Mouse (Mus musculus) frontal cortex, postnatal 10 days (tissue): ENCODE data around the gene Prss8.
"Not testable (repeated sequence)": the region's sequence is repeated elsewhere in the genome, so short reads cannot be mapped to it uniquely, and the experiment has no call there.

Source experiments
- DNase-seq, 2 experiments: peaks; one replicate each; pipeline ENCODE4 v3.0.0; 2022; ENCODE audit warnings: low spot score in 2 of 2, mixed read lengths in 1 of 2

The Prss8 gene

DNA sequence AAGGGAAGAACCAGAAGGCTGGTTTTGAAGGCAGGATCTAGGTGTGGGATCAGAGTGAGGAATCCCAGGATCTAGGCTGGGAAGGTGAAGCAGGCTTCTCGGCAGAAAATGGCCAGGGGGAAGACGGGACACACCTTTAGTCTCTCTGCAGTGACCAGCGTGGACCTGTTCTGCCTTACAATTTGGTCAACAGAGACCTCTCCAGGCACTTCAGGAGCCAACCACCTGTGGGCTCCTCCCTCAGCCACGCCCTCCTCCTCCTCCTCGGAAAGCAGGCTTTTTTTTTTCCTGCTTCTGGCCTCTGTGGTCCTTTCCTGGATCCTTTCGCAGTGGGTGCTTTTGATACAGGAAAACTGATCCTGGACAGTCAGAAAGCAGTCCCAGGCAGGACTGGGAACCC, at the start of gene Prss8:
TSS of gene Prss8 (minus strand) at position 182 of the 400 bp plus-strand sequence.
- DNase-seq = no peak

DNA sequence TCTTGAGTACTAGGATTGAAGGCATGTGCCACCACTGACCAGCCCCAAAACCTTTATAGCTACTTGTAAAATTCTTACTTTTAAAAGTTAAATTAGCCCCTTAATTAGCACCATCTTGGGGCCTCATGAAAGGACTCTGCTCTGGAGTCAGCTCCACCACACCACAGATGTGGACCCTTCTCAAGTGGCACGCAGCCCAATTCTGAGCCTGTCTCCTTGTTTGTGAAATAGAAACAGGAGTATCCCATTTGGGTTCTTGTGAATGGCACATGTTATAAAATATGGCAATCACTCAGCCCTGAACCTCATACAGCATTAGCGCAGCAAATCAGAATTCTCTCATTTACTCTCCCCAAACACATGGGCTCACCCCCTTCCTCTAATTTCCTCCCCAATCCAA, 49.0 kb upstream of the Prss8 start:
- DNase-seq = no peak

DNA sequence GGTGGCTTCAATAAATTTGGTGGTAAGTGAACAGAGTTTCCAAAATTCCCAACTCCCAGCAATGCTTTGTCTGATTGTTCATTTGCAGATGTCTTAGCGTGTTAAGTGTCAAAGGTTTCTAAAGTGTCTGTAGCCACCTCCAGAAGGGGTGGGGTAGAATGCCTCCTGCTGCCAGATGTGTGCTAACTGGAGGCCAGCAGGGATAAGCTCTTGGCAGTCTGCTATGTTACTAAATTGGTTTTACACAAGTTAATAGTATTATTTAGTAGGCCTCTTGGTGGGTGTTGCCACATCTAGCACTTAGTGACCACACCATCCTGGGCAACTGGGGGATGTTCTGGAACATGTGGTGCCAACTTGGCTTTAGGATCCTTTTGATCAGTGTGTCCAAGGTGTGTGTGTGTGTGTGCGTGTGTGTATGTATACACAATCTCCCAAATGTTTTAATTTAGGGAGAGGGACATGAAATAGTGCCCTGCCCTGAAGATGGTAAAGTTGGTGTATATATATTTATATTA, 44.6 kb upstream of the Prss8 start:
- no peak for DNase-seq

DNA sequence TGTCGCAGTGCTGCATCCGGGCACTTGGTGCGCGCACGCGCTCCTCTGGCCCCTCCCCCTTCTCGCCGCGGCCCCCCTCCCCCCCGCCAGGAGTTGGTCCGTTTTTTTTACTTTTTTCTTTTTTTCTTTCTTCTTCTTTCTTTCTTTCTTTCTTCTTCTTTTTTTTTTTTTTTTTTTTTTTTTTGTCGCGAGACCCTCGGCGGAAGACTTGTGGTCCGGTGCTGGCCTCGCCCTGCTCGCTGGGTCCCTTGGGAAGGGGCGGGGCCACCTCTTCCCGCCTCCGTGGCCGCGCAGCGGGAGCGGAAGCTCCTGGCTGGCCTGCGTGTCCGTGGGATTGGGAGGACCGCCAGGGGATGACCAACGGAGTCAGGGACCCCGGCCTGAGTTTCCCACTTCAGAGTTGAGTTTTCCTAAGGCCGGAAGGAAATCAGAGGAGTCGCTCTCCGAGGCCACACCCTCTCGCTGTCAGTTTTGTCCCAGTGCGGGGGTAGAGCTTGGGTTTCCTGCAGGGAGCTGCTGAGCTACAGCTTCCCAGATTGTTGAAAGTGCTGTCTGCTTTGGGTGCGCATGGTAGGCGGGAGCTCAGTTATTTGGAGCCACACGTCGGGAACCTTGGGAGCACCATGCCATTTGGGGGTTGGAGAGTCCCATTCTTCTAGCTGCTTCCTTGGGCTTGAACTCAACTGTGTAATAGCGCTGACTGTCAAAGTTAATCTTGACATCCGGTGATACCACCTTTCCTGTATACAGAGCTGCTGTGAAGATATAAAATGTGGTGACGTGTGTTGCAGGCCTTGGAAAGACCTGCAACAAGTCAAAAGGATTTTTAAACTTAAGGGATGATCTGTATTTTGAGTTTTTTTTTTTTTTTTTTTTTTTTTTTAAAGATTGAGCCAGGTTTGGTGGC, 38.3 kb upstream of the Prss8 start:
- DNase-seq = peak; percentile 67 to 70

DNA sequence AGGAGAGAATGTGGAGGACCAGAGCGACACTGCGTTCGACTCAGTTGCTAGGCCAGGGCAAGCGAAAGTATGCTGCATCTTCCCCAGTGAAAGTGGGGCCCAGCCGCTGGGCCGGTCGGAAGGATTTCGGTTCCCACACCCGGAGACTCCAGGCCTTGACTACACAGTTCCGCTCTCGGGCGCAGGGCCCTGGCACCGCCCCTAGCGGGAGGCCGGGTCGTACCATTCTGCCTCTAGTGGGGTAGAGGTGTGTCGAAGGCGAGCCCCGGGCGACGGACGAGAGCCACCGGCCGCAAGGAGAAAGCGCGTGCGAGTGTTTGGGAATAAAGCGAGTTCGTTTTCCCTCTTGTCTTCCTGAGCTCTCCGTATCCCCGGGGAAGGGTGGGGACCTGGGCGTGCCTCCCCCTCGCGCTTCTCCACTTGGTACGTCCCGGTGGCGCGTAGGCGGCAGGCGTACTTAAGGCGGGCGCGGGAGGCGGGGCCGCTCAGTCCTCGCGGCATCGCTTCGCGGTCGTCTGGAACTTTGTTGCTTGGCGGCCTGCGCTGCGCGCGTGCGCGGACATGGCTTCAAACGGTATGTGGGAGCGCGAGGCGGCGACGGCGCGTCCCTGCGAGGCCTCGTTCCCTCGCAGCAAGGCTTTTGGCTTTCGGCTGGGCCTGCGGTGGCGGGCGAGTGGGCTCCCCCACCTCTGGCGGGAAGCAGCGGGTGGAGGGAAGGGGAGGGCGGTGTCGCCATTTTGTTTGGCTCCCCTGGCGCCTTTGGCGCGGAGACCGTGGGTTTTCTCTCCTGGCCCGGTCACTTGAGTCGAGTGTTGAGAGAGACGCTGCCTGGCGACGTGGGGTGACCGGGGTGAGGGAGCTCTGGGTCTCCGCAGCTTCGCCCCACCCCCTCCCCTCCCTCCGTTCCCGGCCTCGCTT, 37.4 kb upstream of the Prss8 start, which contains the start of gene Fus:
TSS of gene Fus (plus strand) at position 454 of the 918 bp plus-strand sequence.
- peak; percentile 91 to 94 for DNase-seq

DNA sequence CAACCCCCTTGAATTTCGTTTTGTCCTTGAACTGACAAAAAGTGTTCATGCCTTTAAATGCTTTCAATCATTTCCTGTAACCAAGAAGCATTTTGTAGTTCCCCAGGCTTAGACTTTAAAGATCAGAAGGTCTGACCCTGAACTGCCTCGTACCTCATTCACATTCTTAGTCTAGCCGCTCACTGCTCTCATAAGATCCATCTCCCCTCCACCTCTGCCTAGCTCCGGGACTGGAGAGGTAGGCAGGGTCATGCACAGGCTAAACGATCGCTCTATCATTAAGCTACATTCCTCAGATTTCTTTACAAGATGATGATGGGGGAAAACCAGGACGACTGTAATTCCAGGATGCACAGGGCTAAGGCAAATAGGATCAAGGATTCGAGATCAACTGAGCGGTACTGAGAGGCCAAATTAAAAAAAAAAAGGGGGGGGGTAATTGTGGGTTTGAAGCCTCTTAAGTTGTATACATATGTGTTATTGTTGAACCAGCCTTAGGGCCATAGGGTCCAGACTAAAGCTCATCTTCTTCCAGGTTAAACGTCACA, 36.5 kb upstream of the Prss8 start:
- no peak for DNase-seq

DNA sequence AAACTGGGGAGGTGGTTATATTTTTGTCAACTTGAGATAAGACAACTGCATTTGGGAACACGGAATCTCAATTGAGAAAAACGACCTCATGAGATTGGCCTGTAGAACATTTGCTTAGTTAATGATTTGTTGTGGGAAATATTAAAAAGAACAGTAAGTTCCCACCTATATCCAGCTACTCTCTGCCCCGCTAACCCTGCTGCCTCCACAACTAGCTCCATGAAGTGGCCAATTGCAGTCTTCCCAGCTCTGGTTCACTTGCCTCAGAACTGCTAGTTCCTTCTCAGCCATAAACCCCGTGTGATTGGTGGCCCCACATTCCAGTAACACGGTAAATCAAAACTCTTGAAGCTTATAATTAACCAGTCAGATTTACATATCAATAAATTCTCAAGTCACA, 29.5 kb upstream of the Prss8 start:
- no peak for DNase-seq

DNA sequence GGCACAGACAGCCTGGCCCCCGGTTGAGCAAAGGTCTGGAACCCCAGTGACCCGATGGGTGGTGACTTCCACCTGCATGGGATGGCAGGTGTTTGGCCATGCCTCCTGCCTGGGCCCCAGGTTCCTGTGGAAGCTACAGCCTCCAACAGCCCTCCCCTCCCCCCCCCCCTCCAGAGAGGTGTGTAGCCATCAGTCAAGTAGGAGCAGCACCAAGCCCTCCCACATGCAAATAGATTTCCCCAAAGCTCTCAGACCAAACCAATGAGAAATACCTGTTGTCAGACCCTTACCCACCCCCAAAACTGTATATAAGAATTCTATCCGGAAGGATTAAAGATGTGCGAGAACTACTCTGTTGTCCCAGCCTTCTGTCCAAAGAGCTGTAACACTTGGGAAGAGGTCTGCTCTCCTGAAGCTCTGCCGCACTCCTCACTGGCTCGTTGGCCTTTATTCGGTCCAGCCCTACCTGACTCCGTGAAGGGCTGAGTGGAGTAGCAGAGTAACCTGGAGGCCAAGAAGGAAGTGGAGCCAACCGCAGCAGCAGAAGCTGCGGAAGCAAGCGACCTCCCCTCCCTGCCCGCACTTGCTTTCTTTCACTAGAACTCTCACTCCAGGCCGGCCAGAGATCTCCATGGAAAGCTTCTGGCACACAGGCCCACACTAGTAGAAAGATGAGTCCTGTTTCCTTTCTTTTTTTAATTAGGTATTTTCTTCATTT, 23.1 kb upstream of the Prss8 start:
- DNase-seq = no peak

DNA sequence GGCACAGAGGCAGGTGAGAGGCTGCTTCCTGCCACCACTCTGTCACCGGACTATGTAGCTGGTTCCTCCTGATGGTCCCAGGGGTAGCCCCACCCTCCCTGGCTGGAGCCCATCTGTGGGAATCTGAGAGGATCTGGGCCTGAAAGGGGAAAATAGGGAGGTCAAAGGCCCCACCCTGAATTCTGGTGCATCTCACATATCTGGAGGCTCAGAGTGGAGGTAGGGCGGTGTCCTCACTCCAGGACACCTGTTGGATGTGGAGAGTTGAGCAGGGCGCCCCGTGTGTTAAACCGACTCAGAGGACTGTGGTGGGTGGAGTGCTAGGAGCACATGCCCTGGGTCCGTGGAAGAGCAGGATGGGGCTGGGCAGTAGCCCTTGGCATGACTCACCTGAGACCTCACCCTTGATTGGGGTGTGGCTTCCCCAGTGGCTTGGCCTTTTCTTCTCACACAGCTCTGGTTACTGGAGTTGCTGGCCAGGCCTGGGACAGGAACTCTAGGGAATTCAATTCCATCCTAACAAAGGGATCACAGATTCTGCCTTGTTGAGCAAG, 16.6 kb upstream of the Prss8 start, which contains the start of gene Prss36:
TSS of gene Prss36 (minus strand) at position 256 of the 554 bp plus-strand sequence.
- DNase-seq = no peak

DNA sequence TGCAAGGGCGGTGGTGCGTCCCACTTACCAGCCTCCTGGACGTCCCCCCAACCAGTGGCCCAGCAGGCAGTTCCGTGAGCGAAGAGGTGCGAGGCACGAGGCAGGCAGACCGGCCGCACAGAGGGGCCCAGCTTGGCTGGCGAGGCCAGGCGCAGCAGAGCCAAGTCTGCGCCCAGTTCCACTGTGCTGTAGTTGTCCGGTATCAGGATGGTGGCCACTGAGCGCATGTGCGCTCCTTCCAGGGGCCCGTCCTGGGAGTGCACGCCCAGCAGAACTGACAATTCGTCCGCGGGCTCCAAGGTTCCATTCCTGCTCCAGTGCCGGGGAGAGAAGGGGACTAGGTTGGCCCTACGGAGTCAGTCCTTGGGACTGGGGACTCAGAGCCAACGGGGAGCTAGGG, 14.7 kb upstream of the Prss8 start:
- DNase-seq = no peak

DNA sequence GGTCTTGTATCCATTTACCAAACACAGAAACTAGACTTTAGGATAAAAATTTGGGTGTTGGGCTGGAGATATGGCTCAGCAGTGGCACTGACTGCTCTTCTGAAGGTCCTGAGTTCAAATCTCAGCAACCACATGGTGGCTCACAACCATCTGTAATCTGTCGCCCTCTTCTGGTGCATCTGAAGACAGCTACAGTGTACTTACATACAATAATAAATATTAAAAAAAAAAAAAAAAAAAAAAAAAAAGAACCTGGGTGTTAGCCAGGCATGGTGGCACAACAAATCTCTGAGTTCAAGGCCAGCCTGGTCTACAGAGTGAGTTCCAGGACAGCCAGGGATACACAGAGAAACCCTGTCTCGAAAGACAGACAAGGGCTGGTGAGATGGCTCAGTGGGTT, 12.2 kb upstream of the Prss8 start:
- DNase-seq = not testable (repeated sequence)

DNA sequence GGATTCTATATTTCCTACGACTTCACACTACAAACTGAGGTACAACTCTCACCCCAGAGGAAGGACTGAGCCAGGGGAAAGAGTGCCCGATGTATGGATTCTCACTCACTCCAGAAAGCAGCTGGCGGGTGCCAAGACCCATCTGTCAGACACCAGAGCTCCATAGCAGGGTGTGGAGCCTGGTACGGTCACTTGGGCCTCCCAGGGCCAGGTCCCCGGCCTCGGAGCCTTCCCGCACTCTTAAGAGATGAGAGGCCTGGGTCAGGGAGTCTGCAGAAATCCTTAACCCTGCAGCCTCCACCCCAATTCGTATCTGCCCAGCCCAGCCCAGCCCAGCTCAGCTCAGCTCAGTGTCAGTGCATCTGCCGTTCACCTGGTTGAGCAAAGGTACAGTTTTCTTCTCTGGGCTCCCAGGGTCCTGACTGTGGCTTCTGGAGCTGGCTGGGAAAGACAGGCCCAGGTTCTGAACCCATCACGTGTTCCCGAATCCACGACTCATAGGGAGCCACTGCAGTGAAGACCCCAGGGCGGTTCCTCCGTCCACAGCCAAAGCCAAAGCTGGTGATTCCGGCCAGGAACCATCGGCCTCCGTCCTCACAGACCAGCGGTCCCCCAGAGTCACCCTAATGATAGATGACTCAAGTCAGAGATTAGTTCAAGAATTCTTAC, 6.4 kb upstream of the Prss8 start:
- no peak for DNase-seq

DNA sequence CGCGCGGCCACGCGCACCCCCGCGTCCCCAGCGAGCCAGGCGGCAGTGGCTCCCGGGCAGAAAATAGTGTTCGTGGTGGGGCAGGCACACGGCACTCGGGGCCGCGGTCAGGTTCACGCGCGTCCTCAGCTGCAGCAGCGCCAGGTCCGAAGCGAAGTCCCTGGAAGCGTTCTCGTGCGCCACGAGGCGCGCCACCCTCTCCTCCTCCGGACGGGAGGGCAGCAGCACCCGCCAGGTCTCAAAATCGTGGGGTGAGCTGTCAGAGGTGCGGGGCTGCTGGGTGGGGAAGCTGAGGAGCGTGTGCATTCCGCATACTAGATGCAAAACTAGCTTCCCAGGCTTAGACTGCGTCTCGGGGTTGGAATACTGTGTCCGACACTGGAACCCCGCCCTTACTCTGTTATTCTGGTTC, 5.8 kb upstream of the Prss8 start:
- DNase-seq = no peak

DNA sequence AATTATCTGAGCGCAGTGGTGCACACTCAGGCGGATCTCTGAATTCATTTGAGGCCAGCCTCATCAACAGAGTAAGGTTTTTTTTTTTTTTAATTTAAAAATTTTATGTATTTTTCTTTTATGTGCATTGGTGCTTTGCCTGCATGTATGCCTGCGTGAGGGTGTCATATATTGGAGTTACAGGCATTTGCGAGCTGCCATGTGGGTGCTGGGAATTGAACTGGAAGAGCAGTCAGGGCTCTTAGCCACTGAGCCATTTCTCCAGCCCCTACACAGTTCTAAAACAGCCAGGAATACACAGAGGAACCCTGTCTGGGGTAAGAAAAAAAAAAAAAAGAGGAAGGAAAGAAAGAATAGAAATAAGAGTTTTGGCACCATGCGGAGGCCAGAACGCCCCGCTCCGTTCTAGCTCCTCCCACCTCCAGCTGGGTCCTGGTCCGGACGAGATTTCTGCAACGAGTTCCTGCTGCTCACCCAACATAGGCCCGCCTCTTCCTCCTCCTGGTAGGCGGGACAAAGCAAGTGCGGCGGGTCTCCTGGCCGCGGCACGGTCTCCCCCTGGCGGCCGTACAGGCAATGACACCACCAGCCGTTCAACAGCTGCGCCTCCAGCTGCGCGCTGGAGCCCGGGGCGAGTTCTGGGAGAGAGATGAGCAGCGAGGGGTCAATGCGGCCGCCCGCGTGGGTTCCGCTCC, 5.3 kb upstream of the Prss8 start:
- DNase-seq = peak; percentile 90 to 93

DNA sequence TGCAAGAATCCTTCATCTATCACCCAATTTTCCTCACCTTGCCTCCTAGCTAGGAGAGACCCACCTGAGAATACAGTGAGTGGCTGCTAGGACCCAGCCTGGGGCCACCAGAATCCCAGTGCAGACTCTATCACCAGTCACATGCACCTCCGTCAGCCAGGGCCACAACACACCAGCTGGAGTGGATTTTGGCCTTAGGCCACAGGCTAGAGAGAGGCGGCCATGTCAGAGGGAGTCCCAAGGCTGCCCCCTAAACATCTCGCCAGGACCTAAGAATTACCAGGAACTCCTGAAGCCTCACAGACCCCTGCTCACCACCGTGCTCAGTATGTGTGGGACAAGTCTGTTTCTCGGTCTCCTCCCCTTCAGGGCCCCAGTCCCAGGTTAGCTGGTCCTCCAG, 4.2 kb upstream of the Prss8 start:
- no peak for DNase-seq

DNA sequence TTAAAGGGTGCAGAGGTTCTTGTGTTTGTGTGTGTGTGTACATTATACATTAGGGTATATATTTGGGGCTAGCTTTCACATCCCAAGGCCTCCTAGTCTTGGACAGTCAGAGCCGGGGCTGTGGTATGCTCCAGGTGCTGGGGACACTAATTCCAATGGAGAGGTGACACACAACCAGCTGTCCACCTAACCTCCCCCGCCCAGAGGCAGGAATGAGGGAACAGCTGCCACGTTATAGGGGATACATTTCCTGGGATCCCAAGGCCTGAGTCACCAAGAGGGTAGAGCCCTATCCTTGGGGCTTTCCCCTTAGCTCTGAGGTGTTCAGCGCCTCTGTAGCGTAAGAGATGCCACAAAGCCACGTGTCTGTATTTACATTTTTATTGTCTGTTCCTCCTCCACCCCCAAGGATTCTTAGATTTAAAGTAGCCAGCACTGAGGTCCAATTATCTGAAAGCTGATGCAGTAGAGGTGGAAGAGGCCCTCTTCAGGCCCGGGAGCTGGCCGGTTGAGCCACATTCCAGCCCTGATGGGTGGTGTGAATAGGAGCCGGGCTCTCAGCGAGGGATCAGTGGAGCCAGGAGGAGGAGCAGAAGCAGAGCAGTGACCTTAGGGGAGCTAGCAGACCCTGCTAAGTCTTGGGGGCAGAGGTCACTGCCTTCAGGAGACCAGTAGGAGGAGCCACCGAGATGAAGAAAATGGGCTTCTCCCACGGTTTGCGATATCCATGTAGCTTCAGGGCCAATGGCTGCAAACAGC, 2.5 kb upstream of the Prss8 start:
- no peak for DNase-seq

DNA sequence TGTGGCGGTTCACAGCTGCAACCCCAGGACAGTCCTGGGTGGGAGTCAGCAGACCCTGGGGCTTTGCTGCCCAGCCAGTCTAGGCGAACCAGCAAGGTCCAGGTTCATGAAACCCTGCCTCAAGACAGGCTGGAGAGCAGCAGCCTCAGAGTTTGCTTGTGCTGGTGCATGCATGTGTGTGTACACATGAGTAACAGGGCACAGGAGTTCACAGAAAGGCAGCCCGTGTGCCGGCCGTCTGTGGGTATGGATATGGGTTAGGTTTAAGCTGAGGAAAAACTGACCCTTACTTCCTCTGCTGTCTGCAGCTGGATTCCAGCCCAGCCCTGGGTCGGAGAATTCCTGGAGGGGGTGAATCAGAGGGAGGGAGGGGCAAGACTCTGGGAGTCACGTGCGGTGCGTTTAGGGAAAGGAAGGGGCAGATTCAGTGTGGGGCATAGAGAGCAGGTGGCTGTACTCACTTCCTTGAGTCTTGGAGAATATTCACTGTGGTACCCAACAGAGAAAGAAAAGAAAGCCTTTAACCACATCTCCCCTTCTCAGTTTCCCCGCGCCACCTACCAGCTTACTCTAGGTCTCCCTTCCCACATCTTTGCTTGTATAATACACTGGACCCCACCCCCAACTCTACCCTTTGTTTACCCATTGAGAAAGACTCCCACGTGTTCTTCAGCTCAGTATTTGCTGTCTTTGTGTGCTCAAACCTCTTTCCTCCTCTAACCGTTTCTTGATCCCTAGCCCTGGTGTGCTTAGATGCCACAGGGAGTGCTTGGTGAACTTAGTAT, 1.6 kb upstream of the Prss8 start:
- no peak for DNase-seq

DNA sequence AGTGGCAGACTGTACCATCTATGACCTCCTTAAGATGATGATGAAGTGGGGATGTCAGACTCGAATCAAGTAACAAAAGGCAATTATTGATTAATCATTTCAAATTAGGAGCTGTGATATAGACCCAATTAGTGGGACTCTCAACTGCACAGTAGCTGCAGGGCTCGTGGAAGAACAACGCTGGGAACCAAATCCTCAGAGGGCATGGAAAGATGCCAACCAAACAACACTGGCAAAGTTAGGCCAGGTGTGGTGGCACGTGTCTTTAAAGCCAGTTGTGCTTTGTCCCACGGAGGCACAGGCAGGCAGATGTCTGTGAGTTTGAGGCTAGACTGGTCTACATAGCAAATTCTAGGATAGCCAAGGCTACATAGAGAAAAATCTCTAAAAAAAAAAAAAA, 732 bp upstream of the Prss8 start:
- DNase-seq = no peak
